Mouse (Mus musculus) olfactory bulb, adult 2 months (tissue): ENCODE measurements around the gene Tle2. TPM values are rescaled to one million over a fixed set of nuclear protein-coding genes. Genes with fewer than 3 reads are reported as not detected.

ENCODE experiments used
- H3K27ac ChIP-seq: fragments of 200-500 bp; 2 replicates; pipeline ENCODE4 v1.5.1; 2012; ENCODE audit warnings: low read depth, low read length; ENCODE audit not compliant: insufficient read depth
- H3K4me1 ChIP-seq: fragments of 200-500 bp; 2 replicates; pipeline ENCODE4 v1.6.1; 2012; ENCODE audit warnings: low read length; ENCODE audit not compliant: control insufficient read depth, insufficient read depth
- H3K4me3 ChIP-seq: fragments of 200-500 bp; 2 replicates; pipeline ENCODE4 v1.5.1; 2012; ENCODE audit warnings: mild to moderate bottlenecking, low read depth, low read length, moderate library complexity; ENCODE audit not compliant: insufficient read depth
- CTCF ChIP-seq: fragments of 200-500 bp; IDR thresholded peaks from 2 replicates; pipeline ENCODE4 v1.5.1; 2012; ENCODE audit warnings: low read depth, mild to moderate bottlenecking, low read length, moderate library complexity; ENCODE audit not compliant: insufficient read depth
- POLR2A ChIP-seq: fragments of 200-500 bp; IDR thresholded peaks from 2 replicates; pipeline ENCODE4 v1.6.1; 2012; ENCODE audit warnings: mild to moderate bottlenecking, low read depth, low read length, moderate library complexity; ENCODE audit not compliant: insufficient read depth
- WGBS: fragments of 180-500 bp; shearing (Covaris S2); methylation state at CpG from one replicate; pipeline ENCODE4 v1.1.7; 2018; 5-methylcytosine and 5-hydroxymethylcytosine counted together
- polyA plus RNA-seq: library from polyadenylated mRNA; stranded (reverse); fragments of >200 nt; gene quantifications from 2 replicates; pipeline ENCODE4 v1.2.4, GENCODE M21; 2012; ENCODE audit warnings: low replicate concordance; ENCODE audit not compliant: missing spikeins, insufficient read depth, insufficient read length

Gene Tle2
- polyA plus RNA-seq, 1 experiment: not detected

GRCm38 (mm10) chr10:81626994-81627835 is 52.9 kb downstream of the Tle2 start, which contains the start of gene Sirt6:
TSS of gene Sirt6 (minus strand) at chr10:81627797.
- peak within 1 kb of the TSS; percentile 69 for H3K4me3 ChIP-seq
- peak within 1 kb of the TSS; percentile 70 for H3K27ac ChIP-seq
- peaks cover 20% of the 10 kb centered on the region for H3K4me1 ChIP-seq
- TF ChIP-seq POLR2A: peak; percentile 45; the same call in 1 of the 2 replicates
- TF ChIP-seq CTCF: no peak
- WGBS: 3% methylated on average over 40 of the region's 40 CpGs

GRCm38 (mm10) chr10:81627836-81628220 is 53.5 kb downstream of the Tle2 start:
- 46% methylated on average over 7 of the region's 7 CpGs for WGBS
- no peak for TF ChIP-seq POLR2A
- no peak for TF ChIP-seq CTCF
- Histone ChIP-seq H3K4me3 (peak overlapping the region; percentile 69), H3K27ac (peak overlapping the region; percentile 69), H3K4me1 (peaks cover 20% of the 10 kb centered on the region)

GRCm38 (mm10) chr10:81628390-81628789 is 54.0 kb downstream of the Tle2 start, which contains the start of gene Ankrd24:
TSS of gene Ankrd24 (plus strand) at chr10:81628540.
- 85% methylated on average over 16 of the region's 16 CpGs for WGBS
- Histone ChIP-seq H3K4me3 (peak within 1 kb of the TSS; percentile 69), H3K27ac (peak within 1 kb of the TSS; percentile 70), H3K4me1 (peaks cover 23% of the 10 kb centered on the region)
- no peak for TF ChIP-seq POLR2A
- no peak for TF ChIP-seq CTCF

- Histone ChIP-seq H3K27ac (no peak overlapping the region), H3K4me1 (peaks cover 10% of the 10 kb centered on the region), H3K4me3 (peak overlapping the region; percentile 39)
- 3% methylated on average over 37 of the region's 37 CpGs for WGBS
- no peak for TF ChIP-seq POLR2A
- TF ChIP-seq CTCF: no peak
Observed at GRCm38 (mm10) chr10:81633253-81634099, 59.1 kb downstream of the Tle2 start.

- TF ChIP-seq CTCF (no peak), POLR2A (no peak)
- 25% methylated on average over 8 of the region's 8 CpGs for WGBS
- H3K4me1 ChIP-seq: peaks cover 12% of the 10 kb centered on the region
- H3K27ac ChIP-seq: no peak overlapping the region
- H3K4me3 ChIP-seq: no peak overlapping the region
Observed at GRCm38 (mm10) chr10:81636338-81636737, 62.0 kb downstream of the Tle2 start.

- peaks cover 26% of the 10 kb centered on the region for H3K4me1 ChIP-seq
- 82% methylated on average over 6 of the region's 6 CpGs for WGBS
- TF ChIP-seq CTCF (no peak), POLR2A (no peak)
- no peak overlapping the region for H3K27ac ChIP-seq
- H3K4me3 ChIP-seq: no peak overlapping the region
Observed at GRCm38 (mm10) chr10:81638101-81638500, 63.7 kb downstream of the Tle2 start.

Other genes starting within 250 kb of the Tle2 start
- not detected in 2 replicates for gene Tbxa2r, start 245.8 kb upstream of the Tle2 start, polyA plus RNA-seq
- not detected in 2 replicates for gene Gipc3, start 231.3 kb upstream of the Tle2 start, polyA plus RNA-seq
- not detected in 2 replicates for gene Hmg20b, start 224.1 kb upstream of the Tle2 start, polyA plus RNA-seq
- gene Mfsd12, start 217.1 kb upstream of the Tle2 start, polyA plus RNA-seq: not detected in 2 replicates
- not detected in 2 replicates for gene 4930404N11Rik, start 208.7 kb upstream of the Tle2 start, polyA plus RNA-seq
- not detected in 2 replicates for gene Fzr1, start 196.0 kb upstream of the Tle2 start, polyA plus RNA-seq
- gene Dohh, start 190.1 kb upstream of the Tle2 start, polyA plus RNA-seq: not detected in 2 replicates
- gene Gm48551, start 190.1 kb upstream of the Tle2 start, polyA plus RNA-seq: not detected in 2 replicates
- not detected in 2 replicates for gene Gm48552, start 185.6 kb upstream of the Tle2 start, polyA plus RNA-seq
- not detected in 2 replicates for gene Smim24, start 181.5 kb upstream of the Tle2 start, polyA plus RNA-seq
- gene Nfic, start 118.9 kb upstream of the Tle2 start, polyA plus RNA-seq: not detected in 2 replicates
- not detected in 2 replicates for gene Celf5, start 91.9 kb upstream of the Tle2 start, polyA plus RNA-seq
- 181 TPM in 1 of 2 replicates, not detected in the other for gene Ncln, start 78.2 kb upstream of the Tle2 start, polyA plus RNA-seq
- not detected in 2 replicates for gene S1pr4, start 74.4 kb upstream of the Tle2 start, polyA plus RNA-seq
- not detected in 2 replicates for gene Gna15, start 50.3 kb upstream of the Tle2 start, polyA plus RNA-seq
- not detected in 2 replicates for gene Gna11, start 29.4 kb upstream of the Tle2 start, polyA plus RNA-seq
- gene Aes, start 15.1 kb upstream of the Tle2 start, polyA plus RNA-seq: 1,500 TPM in 1 of 2 replicates, not detected in the other
- gene Tle6, start 26.5 kb downstream of the Tle2 start, polyA plus RNA-seq: not detected in 2 replicates
- not detected in 2 replicates for gene BC025920, start 31.7 kb downstream of the Tle2 start, polyA plus RNA-seq
- not detected in 2 replicates for gene Sirt6, start 53.2 kb downstream of the Tle2 start, polyA plus RNA-seq
- gene Ankrd24, start 54.0 kb downstream of the Tle2 start, polyA plus RNA-seq: not detected in 2 replicates
- gene Gm10778, start 74.5 kb downstream of the Tle2 start, polyA plus RNA-seq: not detected in 2 replicates
- gene Zfp433, start 130.3 kb downstream of the Tle2 start, polyA plus RNA-seq: not detected in 2 replicates
- not detected in 2 replicates for gene Gm3055, start 196.6 kb downstream of the Tle2 start, polyA plus RNA-seq
- not detected in 2 replicates for gene Gm4767, start 237.6 kb downstream of the Tle2 start, polyA plus RNA-seq